Mouse (Mus musculus): ENCODE data around the gene Adam1b.

DNA sequence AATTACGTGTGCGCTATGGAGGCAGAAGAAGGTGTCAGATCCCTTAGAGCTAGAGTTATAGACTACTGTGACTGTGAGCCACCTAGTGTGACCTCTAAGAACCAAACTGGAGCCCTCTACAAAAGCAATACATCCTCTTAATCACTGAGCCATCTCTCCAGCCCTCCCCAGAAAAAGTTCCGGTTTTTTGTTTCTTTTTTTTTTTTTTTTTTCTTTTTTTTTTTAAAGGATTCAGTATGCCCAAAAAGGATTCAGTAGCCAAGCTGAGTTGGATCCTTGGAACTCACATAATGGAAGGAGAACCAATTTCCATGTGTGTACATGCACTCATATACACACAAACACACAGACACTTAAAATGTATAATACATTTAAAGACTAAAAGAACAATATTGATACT is 40.1 kb upstream of the Adam1b start:
- no peak for TF ChIP-seq EP300 (IDR thresholded peaks at IDR 0.05; ENCODE audit: low read depth)
- no peak for TF ChIP-seq CTCF (IDR thresholded peaks at IDR 0.05; ENCODE audit: low read depth)
